Mouse (Mus musculus): ENCODE measurements at regions not wholly inside any gene's neighbourhood (a gene's known extent, or its start where the extent isn't known, plus 50 kb on each side); places are given as distances from the start of the nearest gene placed in this dataset.
"Not testable (repeated sequence)": the region's sequence is repeated elsewhere in the genome, so short reads cannot be mapped to it uniquely, and the experiment has no call there.

DNA sequence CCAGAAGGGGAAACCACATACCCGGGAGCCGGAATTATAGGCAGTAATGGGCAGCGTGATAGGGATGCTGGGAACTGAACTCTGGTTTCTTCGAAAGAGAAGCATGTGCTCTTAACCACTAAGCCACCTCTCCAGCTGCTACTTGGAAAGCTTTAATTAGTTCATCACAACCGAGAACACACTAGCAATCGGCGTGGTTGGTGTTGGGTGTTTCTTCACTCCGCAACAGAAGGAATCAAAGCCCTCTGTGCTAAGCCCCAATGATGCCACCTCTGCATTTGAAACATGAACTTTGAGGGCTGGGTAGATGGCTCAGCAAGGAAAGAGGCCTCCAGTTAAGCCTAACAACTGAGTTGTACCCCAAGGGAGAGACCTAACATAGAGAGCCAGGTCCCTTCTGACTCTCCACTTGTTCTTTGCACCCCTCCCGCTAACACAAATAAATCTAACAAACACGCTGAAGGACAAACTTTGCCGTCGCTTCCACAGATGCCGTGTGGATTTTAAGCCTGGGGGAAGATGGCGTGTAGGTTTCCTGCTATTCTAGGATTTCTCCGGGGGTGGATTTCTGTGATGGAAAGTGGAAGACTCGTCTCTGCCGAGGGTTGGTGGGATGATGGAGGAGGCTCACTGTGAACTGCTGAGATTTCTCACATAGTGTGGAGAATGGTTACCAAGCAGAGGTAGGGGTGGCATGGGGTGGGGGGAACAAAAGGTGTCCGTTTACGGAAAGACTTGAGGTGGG lies 257.4 kb downstream of the Diras2 start:
- no peak for DNase-seq (ENCODE audit: low spot score)

DNA sequence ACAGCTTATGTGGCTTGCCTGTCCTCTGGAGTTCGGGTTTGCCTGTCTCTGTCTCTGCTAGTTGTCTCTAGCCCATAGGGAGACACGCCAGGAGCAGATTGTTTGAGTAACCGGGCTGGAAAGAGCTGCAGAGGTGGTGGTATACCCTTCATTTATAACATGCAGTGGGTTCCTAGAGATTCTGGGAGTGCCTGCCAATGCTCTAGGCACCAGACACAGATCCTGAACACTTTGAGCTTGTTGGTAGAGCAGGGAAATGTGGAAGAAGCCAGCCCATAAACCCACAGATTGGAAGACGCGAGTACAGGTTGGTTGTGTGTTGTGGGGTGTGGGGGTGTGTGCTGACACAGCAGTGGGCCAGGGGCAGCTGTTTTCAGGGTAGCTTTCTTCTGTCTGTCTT lies 255.9 kb downstream of the Diras2 start:
- DNase-seq (ENCODE audit: low spot score), result no peak

DNA sequence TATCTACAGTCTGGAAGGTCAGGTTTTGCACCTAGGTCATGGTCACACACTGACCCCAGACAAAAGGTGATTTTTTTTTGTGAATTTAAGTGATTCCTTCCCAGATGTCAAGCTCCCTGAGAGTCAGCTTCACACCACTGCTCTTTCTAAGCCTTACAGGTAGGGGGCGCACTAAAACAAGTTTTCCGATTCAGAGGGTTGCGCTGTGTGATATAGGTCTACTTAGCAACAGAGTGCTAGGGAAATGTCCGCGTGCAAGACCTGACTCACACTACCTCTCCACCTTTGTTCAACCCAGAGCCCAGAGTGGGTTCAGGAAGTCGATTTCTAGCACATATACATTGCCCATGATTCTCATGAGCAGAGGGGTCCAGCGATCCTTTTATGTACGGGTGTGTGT lies 255.4 kb downstream of the Diras2 start:
- DNase-seq (ENCODE audit: low spot score), result peak; percentile 58

DNA sequence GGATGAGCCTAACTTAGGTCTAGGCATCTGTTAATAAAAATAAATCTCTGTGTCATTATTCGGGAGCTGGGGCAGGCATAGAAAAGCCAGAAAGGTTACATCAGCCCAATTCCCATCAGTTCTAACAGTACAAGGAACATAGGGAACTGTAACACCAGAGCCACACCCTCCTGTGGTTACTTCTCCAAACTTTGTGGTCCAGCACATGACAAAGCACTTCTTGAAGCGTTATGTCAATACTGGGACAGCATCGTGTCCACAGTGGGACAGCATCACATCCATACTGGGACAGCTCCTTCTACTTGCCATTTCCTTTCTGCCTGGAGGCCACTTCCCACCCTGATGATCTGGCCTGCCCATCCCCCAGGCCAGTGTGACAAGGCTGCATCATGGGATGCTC lies 253.9 kb downstream of the Diras2 start:
- no peak for DNase-seq (ENCODE audit: low spot score)

DNA sequence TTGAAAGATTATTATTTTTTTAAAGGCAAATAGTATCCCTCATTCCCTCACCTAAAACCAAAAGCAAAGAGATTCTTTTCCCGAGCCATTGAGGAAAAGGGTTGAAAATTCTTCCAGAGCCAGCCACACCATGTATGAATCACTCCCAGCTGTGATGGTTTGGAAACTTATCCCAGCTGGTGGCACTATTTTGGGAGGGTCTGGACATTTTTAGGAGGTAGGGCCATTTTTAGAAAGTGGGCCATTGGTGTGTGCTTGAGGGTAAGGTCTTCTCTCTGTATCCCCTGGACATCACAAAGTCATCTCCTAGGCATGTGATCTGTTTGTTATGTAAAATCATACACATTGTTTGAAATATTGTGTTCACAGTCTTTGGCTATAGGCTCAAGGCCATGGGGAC lies 252.2 kb downstream of the Diras2 start:
- DNase-seq (ENCODE audit: low spot score), result no peak

DNA sequence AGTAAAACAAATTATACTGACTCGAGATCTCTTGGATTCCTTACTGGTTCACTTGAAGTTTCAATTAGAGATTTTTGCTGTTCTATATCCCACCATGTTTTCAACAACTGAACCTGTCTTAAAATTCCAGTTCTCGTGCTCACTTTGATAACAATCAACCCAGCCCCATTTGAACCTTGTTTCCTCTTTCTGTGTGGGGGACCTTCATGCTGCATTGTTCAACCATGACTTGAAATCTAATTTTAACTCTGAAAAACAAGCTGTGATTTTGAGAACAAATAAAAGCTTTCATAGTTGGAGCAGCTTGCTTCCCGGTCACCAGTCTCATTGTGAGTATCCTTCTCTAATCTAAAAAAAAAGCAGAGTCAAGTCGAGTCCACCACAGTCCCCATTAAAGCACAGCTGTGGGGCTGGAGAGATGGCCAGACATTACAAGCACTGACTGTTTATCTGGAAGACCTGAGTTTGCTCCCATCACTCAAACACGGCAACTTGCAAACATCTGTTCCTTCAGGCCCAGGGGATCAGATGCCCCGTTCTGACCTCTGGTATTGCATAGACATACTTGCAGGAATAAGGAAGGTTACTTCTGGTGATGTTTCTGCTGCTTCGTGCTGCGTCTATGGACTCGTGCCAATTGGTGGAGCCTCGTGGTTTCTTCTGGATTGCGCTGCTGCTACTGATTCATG lies 251.7 kb downstream of the Diras2 start:
- DNase-seq (ENCODE audit: low spot score), result no peak

DNA sequence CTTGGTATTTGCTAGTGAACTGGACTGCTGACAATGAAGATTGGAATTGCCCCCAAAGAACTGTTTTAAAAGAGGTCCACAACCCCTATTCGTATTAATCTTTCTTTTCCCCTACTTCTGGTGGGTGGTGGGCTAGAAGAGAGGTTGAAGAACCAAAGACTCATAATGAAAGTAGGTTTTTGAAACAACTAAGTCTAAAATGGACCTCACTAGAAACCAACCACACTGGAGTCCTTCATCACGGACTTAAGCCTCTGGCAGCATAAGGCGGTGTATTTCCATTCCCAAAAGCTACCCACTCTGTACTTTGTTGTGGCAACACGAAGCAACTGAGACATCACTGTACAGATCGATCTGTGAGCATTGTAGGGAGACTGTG lies 251.1 kb downstream of the Diras2 start:
- no peak for DNase-seq (ENCODE audit: low spot score)

DNA sequence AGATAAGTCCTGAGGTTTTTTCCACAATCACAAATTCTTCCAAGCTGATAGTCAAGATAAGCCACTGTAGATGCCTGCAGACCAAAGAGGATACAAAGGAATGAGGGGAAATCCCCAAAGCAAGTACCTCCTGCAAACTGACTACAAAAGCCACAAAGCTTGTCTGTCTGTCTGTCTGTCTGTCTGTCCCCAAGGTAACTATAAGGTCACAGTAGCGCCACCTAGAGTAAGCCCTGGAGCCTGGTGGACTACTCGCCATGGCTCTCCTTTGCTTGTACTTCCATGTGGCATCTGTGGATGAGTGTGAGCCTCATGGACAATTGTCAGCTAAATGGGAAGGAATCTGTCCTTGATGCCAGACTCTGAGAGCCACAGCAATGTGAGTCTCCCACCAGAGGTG lies 249.8 kb downstream of the Diras2 start:
- DNase-seq (ENCODE audit: low spot score), result no peak

DNA sequence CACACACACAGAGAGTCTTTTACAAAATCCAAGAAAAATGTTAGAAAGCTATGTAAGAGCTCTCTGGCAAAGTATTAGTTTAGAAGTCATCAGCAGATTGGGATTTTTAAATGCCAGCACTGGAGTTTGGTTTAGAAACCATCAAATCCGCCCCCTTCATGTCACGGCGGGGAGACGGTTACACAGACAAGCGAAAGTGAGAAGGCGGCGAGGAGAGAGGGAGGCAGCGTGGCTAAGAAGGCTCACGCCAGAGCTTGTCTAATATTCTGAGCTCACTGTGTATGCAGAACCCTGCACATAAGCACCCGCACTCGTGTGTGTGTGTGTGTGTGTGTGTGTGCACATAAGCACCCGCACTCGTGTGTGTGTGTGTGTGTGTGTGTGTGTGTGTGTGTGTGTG lies 248.6 kb downstream of the Diras2 start:
- DNase-seq (ENCODE audit: low spot score), result no peak

DNA sequence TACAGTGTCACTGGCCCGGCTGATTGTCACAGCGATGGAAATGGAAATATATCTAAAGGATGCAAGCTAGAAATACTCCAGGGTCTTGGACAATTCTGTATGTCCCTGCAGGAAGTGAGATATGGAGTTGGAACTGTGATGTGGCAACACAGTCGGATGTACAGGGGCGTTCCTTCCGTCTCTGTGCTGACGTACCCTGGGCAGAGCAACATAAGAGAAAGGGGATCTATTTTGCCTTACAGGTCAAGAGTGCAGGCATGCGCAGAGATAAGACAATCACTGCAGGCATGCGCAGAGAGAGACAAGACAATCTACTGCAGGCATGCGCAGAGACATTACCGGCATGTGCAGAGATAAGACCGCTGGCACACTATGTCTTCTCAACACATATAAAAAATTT lies 247.6 kb downstream of the Diras2 start:
- DNase-seq (ENCODE audit: low spot score), result no peak

DNA sequence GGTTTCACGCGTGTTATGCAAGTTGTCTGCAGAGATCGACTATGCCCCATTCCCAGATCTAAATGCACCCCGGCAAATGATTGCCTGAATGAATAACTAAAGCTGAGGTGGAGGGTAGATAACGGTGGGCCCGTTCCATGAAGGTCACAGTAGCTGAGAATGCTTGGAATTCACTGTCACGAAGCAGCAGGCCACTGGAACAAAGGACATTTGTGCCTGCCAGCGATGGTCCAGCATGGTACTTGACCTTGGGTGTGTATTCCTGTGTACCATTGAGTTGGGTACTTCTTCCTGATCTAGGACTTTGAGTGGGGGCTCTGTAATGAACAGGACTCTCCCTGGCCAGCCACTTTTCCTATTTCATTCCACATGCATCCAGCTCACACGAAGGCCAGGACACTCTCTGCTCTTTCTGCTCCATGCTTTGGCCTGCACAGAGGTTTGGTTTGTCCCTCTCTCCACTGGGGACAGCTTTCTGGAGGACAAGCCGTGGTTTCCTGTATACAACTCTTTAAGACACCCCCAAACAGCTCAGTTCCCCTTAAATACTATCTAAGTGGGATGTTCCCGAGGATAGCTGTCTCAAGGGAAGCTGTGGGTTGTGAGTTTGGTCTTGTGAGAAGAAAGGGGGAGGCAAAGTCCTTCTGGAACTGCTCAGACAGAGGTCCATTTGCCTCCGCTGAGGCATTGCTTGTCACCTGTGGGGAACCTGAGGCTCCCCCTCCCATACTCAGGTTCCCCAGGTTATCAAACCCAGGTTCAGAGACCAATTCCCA lies 246.9 kb downstream of the Diras2 start:
- no peak for DNase-seq (ENCODE audit: low spot score)

DNA sequence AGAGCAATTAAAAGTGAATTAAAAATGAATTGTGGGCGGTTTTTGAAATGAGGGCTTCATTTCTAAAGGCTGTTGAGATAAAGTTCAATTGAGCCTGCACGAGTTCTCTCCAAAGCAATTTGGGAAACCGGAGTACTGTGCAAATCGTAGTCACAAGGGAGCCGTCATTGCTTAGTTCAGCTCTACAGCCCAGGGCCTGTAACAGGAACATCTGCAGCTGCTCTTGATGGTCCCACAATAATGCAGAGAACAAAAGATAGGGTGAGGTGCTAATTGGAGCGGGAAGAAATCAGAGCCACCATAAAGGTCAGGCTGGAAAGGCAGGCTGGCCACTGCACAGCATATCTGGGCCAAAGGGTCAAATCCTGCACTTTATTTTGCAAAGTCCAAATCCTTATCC lies 242.7 kb downstream of the Diras2 start:
- DNase-seq (ENCODE audit: low spot score), result no peak

DNA sequence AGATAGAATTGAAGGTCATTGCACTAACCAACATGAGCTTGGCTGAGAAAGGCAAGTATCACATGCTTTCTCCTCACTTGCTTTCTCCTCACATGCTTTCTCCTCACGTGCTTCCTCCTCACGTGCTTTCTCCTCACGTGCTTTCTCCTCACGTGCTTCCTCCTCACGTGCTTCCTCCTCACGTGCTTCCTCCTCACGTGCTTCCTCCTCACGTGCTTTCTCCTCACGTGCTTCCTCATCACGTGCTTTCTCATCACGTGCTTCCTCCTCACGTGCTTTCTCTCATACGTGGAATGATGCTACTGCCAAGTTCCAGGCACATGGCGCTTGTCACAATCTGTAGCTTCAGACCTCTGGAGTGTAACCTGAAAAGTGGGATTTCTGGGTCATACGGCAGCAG lies 235.2 kb downstream of the Diras2 start:
- no peak for DNase-seq (ENCODE audit: low spot score)

DNA sequence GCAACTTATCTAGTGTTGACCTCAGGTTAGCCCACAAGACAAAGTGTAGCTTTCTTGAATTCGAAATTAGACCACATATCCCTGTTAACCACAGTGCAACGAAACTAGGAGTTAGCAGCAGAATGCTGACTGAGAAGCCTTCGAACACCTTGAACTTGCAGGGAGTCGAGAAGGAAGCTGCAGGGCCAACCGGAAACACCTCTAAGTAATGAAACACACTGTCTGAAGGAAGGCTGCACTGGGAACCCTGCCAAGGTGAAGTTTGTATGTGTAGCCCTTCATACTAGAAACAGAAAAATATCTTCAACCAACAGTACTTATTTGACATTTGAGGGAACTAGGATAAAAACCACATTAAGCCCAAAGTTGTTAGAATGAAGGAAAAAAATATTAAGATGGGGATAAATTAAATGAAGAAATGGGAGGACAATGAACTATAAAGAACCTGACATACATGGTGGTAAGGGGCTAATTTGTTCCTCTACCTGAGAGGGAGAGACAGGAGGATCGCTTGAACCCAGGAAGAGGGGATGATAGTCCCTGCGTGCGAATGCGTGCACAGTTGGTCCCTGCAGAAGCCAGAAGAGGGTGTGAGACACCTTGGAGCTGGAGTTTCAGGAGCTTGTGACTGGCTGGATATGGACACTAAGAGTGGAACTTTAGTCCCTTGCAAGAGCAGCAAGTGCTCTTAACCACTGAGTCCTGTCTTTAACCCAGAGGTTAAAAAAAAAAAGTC lies 234.4 kb downstream of the Diras2 start:
- DNase-seq (ENCODE audit: low spot score), result no peak

DNA sequence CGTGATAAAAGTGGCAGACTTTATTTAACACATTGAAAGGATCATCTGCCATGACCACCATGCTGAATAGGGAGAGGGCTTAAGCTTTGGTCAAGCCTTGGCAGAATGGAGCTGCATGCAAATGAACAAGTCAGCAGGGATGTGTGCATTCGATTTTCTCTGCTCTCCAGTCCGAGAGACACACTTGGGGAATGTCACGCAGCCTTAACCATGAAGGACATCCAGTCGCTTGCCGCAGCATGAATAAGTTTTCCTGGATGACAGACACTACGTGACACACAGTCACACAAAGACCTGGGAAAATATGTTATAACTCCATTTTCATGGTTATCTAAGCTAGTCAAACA lies 233.8 kb downstream of the Diras2 start:
- DNase-seq (ENCODE audit: low spot score), result no peak

DNA sequence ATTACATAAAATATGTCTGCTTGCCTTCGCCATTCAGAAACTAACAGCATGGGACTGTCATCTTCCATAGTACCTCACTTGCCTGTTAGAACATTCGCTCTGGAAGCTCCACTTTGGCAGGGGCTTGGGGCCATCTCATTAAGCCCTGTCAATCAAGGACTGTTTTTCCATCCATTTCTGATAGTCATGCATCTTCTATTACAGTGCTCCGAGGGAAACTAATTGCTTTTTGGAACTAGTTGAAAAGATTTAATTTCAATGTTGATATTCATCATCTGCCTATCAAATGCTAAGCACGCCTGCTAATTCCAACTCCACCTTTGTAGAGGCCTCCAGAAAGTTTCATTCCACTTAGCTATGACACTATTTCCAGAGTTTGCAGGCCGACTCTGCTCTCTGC lies 232.7 kb downstream of the Diras2 start:
- DNase-seq (ENCODE audit: low spot score), result no peak

DNA sequence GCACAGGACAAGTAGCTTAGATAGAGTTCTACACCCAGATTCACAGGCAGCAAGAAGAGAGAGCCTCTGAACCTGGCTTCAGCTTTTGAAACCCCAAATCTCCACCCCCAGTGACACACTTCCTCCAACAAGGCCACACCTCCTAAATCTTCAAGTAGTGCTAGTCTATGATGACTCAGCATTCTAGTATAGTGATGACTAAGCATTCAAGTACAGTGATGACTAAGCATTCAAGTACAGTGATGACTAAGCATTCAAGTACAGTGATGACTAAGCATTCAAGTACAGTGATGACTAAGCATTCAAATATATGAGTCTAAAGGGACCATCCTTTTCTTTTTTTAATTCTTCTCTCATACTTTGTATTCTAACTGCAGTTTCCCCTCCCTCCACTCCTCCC lies 225.8 kb downstream of the Diras2 start:
- not testable (repeated sequence) for DNase-seq (ENCODE audit: low spot score)

DNA sequence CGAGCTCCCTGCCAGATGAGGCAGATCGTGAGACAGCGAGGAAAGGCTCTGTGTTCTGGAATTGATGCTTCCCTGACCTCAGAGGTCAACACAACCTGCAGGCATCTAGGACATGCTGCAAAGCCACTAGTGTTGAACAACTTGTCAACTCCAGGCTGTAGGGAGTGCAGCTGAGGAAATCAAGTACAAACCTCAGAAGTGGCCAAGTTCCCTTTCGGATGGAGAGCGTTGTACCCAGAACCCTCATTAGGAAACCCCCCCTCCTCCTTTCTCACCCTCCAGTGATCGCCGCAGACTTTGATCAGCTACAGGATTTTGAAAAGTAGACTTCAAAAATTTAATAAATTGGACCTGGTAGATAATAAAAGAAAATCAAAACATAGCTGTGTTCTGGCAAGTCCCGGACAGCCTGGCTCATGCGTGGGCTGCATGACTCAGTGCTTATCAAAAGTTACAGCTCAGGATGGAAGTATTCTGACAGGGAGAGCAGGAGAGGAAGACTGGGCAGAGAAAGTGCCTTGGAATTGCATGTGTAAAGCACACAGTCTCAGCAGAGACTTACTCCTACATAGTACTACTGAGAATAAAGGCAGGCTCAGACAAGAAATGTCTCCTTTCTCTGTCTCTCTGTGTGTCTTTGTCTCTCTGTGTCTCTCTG lies 224.2 kb downstream of the Diras2 start:
- peak; percentile 10 for DNase-seq (ENCODE audit: low spot score)

DNA sequence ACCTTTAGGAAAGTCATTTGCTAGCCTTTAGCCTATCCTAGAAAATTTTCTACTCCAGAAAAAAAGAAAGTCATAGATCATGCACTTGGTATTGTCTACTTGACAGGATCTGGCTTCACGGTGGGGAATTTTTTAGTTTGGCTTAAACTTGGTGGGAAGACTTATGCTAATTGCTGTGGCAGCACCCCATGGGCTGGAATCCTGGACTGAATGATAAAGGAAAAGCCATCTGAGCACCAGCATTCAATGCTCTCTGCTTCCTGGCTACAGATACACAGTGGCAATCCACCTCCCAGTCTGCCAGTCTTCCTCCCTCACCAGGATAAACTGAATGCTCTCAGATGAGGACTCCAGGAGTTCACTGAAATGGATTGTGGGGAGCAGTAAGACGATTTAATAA lies 220.1 kb downstream of the Diras2 start:
- DNase-seq (ENCODE audit: low spot score), result no peak

DNA sequence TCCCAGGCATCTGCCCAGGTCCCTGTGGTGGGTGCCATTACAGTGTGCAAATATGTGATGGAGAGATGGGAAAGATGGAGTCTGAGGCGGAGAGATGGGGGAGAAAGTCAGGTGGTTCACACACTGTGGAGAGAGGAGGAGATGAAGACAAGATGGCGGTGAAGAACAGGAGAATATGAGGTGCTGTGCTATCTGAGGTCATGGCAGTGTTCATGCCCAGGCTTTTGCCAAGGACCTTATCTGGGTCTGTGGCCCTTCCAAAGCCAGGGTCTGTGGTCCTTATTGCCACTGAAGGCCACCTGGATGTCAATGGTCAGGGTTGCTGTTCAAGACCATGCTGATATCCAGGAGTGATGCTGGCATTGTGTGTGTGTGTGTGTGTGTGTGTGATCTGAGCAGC lies 212.8 kb downstream of the Diras2 start:
- DNase-seq (ENCODE audit: low spot score), result no peak

DNA sequence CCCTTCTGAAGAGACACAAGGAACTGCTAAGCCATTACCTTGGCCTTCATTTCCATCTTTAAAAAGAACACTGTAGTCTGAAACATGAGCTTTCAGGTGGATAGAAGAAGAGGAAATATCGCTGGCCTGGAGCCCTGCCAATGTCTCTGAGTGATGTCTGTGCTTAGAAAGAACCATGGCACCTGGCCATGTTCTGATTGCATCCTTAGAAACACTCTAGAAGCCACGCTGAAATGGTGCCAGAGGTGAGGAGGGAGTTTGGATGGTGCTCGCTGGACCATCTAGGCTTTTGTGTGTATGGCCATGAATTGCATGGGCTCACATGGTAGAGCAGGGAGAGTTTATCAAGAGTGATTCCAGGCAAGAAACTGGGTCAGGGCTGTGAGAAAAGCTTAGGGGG lies 207.4 kb downstream of the Diras2 start:
- DNase-seq (ENCODE audit: low spot score), result peak; percentile 9

DNA sequence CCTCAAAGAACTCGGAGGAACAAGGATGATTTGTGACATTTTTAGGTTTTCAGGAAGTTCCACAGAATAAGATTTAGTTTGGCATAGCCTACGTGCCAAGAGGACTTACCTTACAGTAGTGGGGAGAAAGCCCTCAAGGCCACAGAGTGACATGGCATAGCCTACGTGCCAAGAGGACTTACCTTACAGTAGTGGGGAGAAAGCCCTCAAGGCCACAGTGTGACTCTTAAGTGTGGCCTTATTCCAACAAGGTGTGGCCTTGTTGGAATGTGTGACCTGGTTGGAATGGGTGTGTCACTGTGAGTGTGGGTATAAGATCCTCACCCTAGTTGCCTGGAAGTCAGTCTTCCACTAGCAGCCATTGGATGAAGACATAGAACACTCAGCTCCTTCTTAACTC lies 206.7 kb downstream of the Diras2 start:
- DNase-seq (ENCODE audit: low spot score), result not testable (repeated sequence)
